Mouse (Mus musculus) CH12.LX (cell line): ENCODE measurements around the gene Mtch2. TPM values are rescaled to one million over a fixed set of nuclear protein-coding genes. Genes with fewer than 3 reads are reported as not detected.

Experiments
- DNase-seq: peaks from one replicate; pipeline ENCODE4 v3.0.0-alpha.2; 2013; ENCODE audit errors: extremely low read depth
- H3K27ac ChIP-seq: 2 replicates; pipeline ENCODE4 v1.5.1; 2012; ENCODE audit warnings: low read depth, mild to moderate bottlenecking, control low read depth, moderate library complexity; ENCODE audit not compliant: insufficient read depth
- H3K27me3 ChIP-seq: replicated peaks from 2 replicates; pipeline ENCODE3; 2012; ENCODE audit warnings: inconsistent platforms
- H3K36me3 ChIP-seq, 2 experiments: replicated peaks in 1 of 2; 2 replicates each; pipeline versions ENCODE3 to v1.6.1; 2012; ENCODE audit warnings: inconsistent platforms in 1 of 2, low read length in 1 of 2, mild to moderate bottlenecking in 1 of 2, mixed read lengths in 1 of 2, moderate library complexity in 1 of 2; ENCODE audit not compliant: control insufficient read depth in 1 of 2, insufficient read depth in 1 of 2
- H3K4me1 ChIP-seq, 2 experiments: 2 replicates each; pipeline ENCODE4 v1.6.1; 2012; ENCODE audit warnings: inconsistent platforms in 1 of 2, moderate library complexity in 1 of 2; ENCODE audit not compliant: insufficient read depth in 2 of 2, control insufficient read depth in 1 of 2
- H3K4me2 ChIP-seq: 2 replicates; pipeline ENCODE4 v1.6.1; 2012; ENCODE audit warnings: low read depth, mild to moderate bottlenecking, control low read depth; ENCODE audit not compliant: poor library complexity, insufficient read depth, severe bottlenecking
- H3K4me3 ChIP-seq, 3 experiments: fragments of 150-350 bp in 1 of 3; sonication (generic) in 1 of 3; replicated peaks in 1 of 3; 2 replicates each; pipeline versions ENCODE3 to v1.5.1; 2011 to 2012; ENCODE audit warnings: low read depth in 2 of 3, low read length in 2 of 3, mild to moderate bottlenecking in 2 of 3, moderate library complexity in 2 of 3, control low read depth in 1 of 3, improper control_type of control experiment in 1 of 3, inconsistent platforms in 1 of 3, mixed read lengths in 1 of 3; ENCODE audit not compliant: poor library complexity in 1 of 3
- H3K79me2 ChIP-seq: replicated peaks from 2 replicates; pipeline ENCODE4 v1.6.1; 2012; ENCODE audit warnings: mild to moderate bottlenecking, moderate library complexity; ENCODE audit not compliant: control insufficient read depth, poor library complexity, insufficient read depth, severe bottlenecking; ENCODE audit errors: extremely low read depth
- H3K9ac ChIP-seq: 2 replicates; pipeline ENCODE4 v1.6.1; 2012; ENCODE audit warnings: low read depth, mild to moderate bottlenecking, control low read depth, moderate library complexity; ENCODE audit not compliant: insufficient read depth
- H3K9me3 ChIP-seq: replicated peaks from 2 replicates; pipeline ENCODE3; 2012; ENCODE audit warnings: low read length, inconsistent platforms, mixed read lengths
- CHD1 ChIP-seq: IDR thresholded peaks from 2 replicates; pipeline ENCODE4 v1.6.1; 2012; ENCODE audit warnings: low read depth, low read length, improper control_type of control experiment, inconsistent platforms
- EP300 ChIP-seq: IDR thresholded peaks from 2 replicates; pipeline ENCODE4 v1.6.1; 2011; ENCODE audit warnings: low read length, improper control_type of control experiment
- IRF4 ChIP-seq: IDR thresholded peaks from 2 replicates; pipeline ENCODE4 v1.6.1; 2014; ENCODE audit warnings: low read depth, mild to moderate bottlenecking, inconsistent platforms, low read length, improper control_type of control experiment
- JUN ChIP-seq: IDR thresholded peaks from 2 replicates; pipeline ENCODE4 v1.6.1; 2011; ENCODE audit warnings: low read depth, mild to moderate bottlenecking, low read length, improper control_type of control experiment, moderate library complexity; ENCODE audit not compliant: insufficient read depth
- JUND ChIP-seq: conservative IDR thresholded peaks from 2 replicates; pipeline ENCODE4 v1.6.1; 2011; ENCODE audit warnings: low read depth, low read length, improper control_type of control experiment
- KAT2A ChIP-seq: IDR thresholded peaks from 2 replicates; pipeline ENCODE4 v1.6.1; 2012; ENCODE audit warnings: low read length, improper control_type of control experiment, inconsistent platforms; ENCODE audit not compliant: insufficient replicate concordance
- MAFK ChIP-seq: IDR thresholded peaks from 2 replicates; pipeline ENCODE4 v1.6.1; 2011; ENCODE audit warnings: low read length, improper control_type of control experiment; ENCODE audit not compliant: insufficient replicate concordance
- MAX ChIP-seq: IDR thresholded peaks from 2 replicates; pipeline ENCODE4 v1.6.1; 2011; ENCODE audit warnings: low read length, improper control_type of control experiment
- NELFE ChIP-seq: IDR thresholded peaks from 2 replicates; pipeline ENCODE4 v1.6.1; 2011; ENCODE audit warnings: low read depth, low read length, improper control_type of control experiment
- NRF1 ChIP-seq: IDR thresholded peaks from 2 replicates; pipeline ENCODE4 v1.6.1; 2014; ENCODE audit warnings: low read depth, mild to moderate bottlenecking, inconsistent platforms, low read length, improper control_type of control experiment, moderate library complexity
- POLR2A ChIP-seq: IDR thresholded peaks from 2 replicates; pipeline ENCODE4 v1.6.1; 2011; ENCODE audit warnings: low read depth, mild to moderate bottlenecking, improper control_type of control experiment, low read length
- POLR2AphosphoS2 ChIP-seq: IDR thresholded peaks from 2 replicates; pipeline ENCODE4 v1.6.1; 2011; ENCODE audit warnings: low read depth, low read length, improper control_type of control experiment
- RAD21 ChIP-seq: IDR thresholded peaks from 2 replicates; pipeline ENCODE4 v1.6.1; 2011; ENCODE audit warnings: low read depth, mild to moderate bottlenecking, low read length, improper control_type of control experiment, moderate library complexity
- SIN3A ChIP-seq: IDR thresholded peaks from 2 replicates; pipeline ENCODE4 v1.6.1; 2012; ENCODE audit warnings: low read length, improper control_type of control experiment, inconsistent platforms
- SMC3 ChIP-seq: IDR thresholded peaks from 2 replicates; pipeline ENCODE4 v1.6.1; 2011; ENCODE audit warnings: low read depth, low read length, improper control_type of control experiment
- USF1 ChIP-seq: IDR thresholded peaks from 2 replicates; pipeline ENCODE4 v1.6.1; 2014; ENCODE audit warnings: low read depth, mild to moderate bottlenecking, inconsistent platforms, low read length, improper control_type of control experiment
- USF2 ChIP-seq: conservative IDR thresholded peaks from 2 replicates; pipeline ENCODE4 v1.6.1; 2011; ENCODE audit warnings: low read depth, low read length, improper control_type of control experiment
- ZMIZ1 ChIP-seq: IDR thresholded peaks from 2 replicates; pipeline ENCODE4 v1.6.1; 2012; ENCODE audit warnings: low read depth, mild to moderate bottlenecking, inconsistent platforms, low read length, improper control_type of control experiment
- ZNF384 ChIP-seq: IDR thresholded peaks from 2 replicates; pipeline ENCODE4 v1.6.1; 2012; ENCODE audit warnings: low read depth, low read length, improper control_type of control experiment, inconsistent platforms
- dilution Hi-C: fragments of 300-500 bp; cut with MboI; formaldehyde crosslinking; loops from 2 replicates; pipeline ENCODE4 v1.14.3; 2020; ENCODE audit warnings: low sequenced_read_pairs; ENCODE audit not compliant: extremely low pct_unique_long_range_greater_than_20kb, extremely low pct_ligation_motif_present
- in situ Hi-C: fragments of 300-500 bp; cut with MboI; formaldehyde crosslinking; loops from 3 replicates; pipeline ENCODE4 v1.14.3; 2019; ENCODE audit warnings: low sequenced_read_pairs, low pct_ligation_motif_present, low pct_unique_long_range_greater_than_20kb, mixed read lengths
- polyA plus RNA-seq: library from polyadenylated mRNA; unstranded; fragments of >175 nt; gene quantifications from 2 replicates; pipeline ENCODE4 v1.2.1, GENCODE M21; 2012; ENCODE audit warnings: low read depth; ENCODE audit not compliant: insufficient read length
- total RNA-seq, 2 experiments: library from RNA; depleted of rRNA; stranded (reverse); fragments of 300-350 nt in 1 of 2; fragments of >200 nt in 1 of 2; gene quantifications; 2 replicates each; pipeline ENCODE4 v1.2.3; 2012 to 2014

Gene Mtch2
- total and polyA plus RNA-seq, 3 experiments: 70.0 to 162 (median 158) TPM

DNA sequence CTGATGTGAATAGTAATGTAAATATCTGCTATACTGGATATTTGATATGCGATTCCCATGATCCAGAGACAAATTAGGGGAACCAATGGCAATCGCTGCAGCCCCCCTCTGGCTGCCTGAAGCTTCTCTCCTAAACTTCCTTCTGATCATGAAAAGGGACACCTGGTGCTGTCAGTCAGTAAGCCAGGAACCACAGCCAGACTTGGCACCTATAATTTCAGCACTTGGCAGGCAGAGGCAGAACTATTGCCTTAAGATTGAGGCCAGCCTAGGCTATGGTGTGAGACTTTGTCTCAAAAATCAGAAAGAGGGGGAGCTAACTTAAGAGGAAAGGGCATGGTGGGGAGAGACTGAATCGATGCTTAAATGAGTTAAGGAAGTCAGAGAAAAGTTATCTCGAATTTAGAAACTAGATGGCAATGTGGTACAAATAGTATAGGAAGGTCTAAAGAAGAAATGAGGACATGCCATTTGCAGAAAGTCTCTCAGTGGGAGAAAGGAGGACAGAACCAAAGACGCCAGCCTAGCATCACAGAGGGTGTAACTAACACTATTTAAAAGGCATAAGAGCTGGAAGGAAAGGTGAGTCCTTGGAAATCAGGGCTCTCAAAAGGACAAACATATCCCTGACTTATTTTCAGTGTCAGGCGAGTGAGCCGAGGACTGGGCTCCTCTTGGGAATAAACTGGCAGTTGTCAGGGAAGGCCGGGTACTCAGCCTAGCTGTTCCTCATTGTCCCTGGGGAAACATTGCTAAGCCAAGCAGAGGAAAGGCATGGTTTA lies 24.4 kb downstream of the Mtch2 start:
- Histone ChIP-seq H3K4me1 (peaks cover 0 to 5% of the 10 kb centered on the region in 2 experiments; a peak in 1 of 4 replicates), H3K79me2 (no peaks in the 10 kb centered on the region), H3K27me3 (no peaks in the 10 kb centered on the region), H3K27ac (no peak overlapping the region), H3K36me3 (peaks cover 4 to 25% of the 10 kb centered on the region in 2 experiments), H3K4me2 (no peak overlapping the region), H3K9me3 (no peaks in the 10 kb centered on the region), H3K9ac (no peak overlapping the region), H3K4me3 (no peak overlapping the region)
- no peak for DNase-seq
- dilution Hi-C loops: no loop called here
- TF ChIP-seq KAT2A: no peak
- peak; percentile 6 for TF ChIP-seq RAD21
- in situ Hi-C loops: no loop called here

DNA sequence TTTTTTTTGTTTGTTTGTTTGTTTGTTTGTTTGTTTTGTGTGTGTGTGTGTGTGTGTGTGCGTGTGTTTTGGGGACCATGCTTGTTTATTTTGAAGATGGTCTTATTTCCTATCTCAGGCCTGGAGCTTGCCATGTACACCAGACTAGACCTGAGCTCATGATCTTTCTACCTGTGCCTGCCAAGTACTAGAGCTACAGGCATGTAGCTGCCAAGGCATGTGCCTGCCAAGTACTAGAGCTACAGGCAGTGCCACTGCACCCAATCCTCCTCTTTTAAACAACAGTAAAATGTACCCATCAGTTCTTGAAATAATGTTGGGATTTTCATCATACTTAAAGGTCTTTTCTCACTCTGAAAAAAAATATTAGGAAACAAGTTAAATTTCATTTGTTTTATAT lies 27.1 kb downstream of the Mtch2 start:
- no peak for DNase-seq
- dilution Hi-C loops: no loop called here

DNA sequence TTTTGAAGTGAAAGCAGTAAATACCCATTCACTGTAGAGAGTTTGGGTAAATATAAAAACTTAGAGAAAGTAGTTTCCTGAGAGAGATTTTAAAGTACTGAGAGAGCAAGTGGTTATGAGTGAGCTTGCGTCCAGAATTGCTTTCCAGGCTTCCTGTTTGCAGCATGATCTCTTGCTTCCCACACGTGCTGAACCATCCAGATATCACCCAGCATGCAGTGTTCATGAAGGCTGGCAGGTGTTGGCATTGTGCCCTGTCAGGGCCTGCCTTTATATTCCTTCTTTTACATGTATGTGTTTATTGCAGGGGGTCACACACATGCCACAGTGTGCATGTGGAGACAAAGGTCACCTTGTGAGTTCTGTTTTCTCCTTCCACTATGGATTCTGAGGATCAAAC lies 28.3 kb downstream of the Mtch2 start:
- Histone ChIP-seq H3K79me2 (no peaks in the 10 kb centered on the region), H3K9me3 (no peaks in the 10 kb centered on the region), H3K9ac (no peak overlapping the region), H3K27ac (no peak overlapping the region), H3K36me3 (no peaks in the 10 kb centered on the region), H3K4me2 (no peak overlapping the region), H3K4me3 (no peak overlapping the region)
- no peak for DNase-seq
- dilution Hi-C loops: no loop called here
- TF ChIP-seq POLR2AphosphoS2: no peak
- TF ChIP-seq IRF4: no peak
- no peak for TF ChIP-seq ZNF384
- TF ChIP-seq NRF1: no peak
- no peak for TF ChIP-seq EP300
- TF ChIP-seq CHD1: no peak
- no peak for TF ChIP-seq SMC3
- no peak for TF ChIP-seq JUN
- no peak for TF ChIP-seq USF2
- no peak for TF ChIP-seq MAFK
- TF ChIP-seq ZMIZ1: no peak
- no peak for TF ChIP-seq NELFE
- TF ChIP-seq USF1: no peak
- TF ChIP-seq JUND: no peak
- no peak for TF ChIP-seq POLR2A
- no peak for TF ChIP-seq SIN3A
- TF ChIP-seq MAX: no peak
- TF ChIP-seq, all 38 proteins: peak for 0
- in situ Hi-C loops: no loop called here
- Histone ChIP-seq H3K4me1 (peaks cover 0 to 5% of the 10 kb centered on the region in 2 experiments; a peak in 1 of 4 replicates), H3K27me3 (no peaks in the 10 kb centered on the region)

More for the DNA sequence above, 27.1 kb downstream of the Mtch2 start:
- Histone ChIP-seq H3K9me3 (no peaks in the 10 kb centered on the region), H3K27me3 (no peaks in the 10 kb centered on the region), H3K36me3 (peaks cover 0 to under 1% of the 10 kb centered on the region in 2 experiments), H3K4me3 (no peak overlapping the region), H3K9ac (no peak overlapping the region), H3K4me2 (no peak overlapping the region), H3K79me2 (no peaks in the 10 kb centered on the region), H3K4me1 (peaks cover 0 to 5% of the 10 kb centered on the region in 2 experiments; a peak in 1 of 4 replicates), H3K27ac (no peak overlapping the region)
- no peak for TF ChIP-seq POLR2AphosphoS2
- in situ Hi-C loops: no loop called here
